Mouse (Mus musculus): Measurements from ENCODE around the gene Klhl20. TPM values are rescaled to one million over a fixed set of nuclear protein-coding genes. Genes with fewer than 3 reads are reported as not detected.

The Klhl20 gene
- total and polyA plus RNA-seq, 3 experiments, result 3.7 to 7.8 TPM; not detected in 1

GRCm38 (mm10) chr1:161142531-161143159, 11.3 kb upstream of the Klhl20 start, which contains the start of gene Ankrd45:
Ankrd45 (plus strand) TSS chr1:161142691.
- Histone ChIP-seq H3K9ac (ENCODE audit: control insufficient read depth, low read depth, low read length, poor library complexity, severe bottlenecking) (no peak within 1 kb of the TSS), H3K27ac (ENCODE audit: control insufficient read depth, low read depth, low read length) (no peak within 1 kb of the TSS), H3K79me2 (ENCODE audit: control insufficient read depth, insufficient read depth, low read length, poor library complexity) (no peaks in the 10 kb centered on the region), H3K9me3 (replicated peaks; ENCODE audit: insufficient read depth, low read length) (no peaks in the 10 kb centered on the region), H3K4me3 (ENCODE audit: control insufficient read depth in 1 of 2, insufficient read depth in 1 of 2, low read depth in 2 of 2, low read length in 2 of 2) (no peak within 1 kb of the TSS), H3K27me3 (ENCODE audit: control insufficient read depth in 1 of 2, insufficient read depth in 2 of 2, low read length in 2 of 2) (no peaks in the 10 kb centered on the region; a peak in 1 of 4 replicates), H3K36me3 (ENCODE audit: control insufficient read depth in 1 of 2, insufficient read depth in 2 of 2, low read length in 2 of 2) (peaks cover 0 to 2% of the 10 kb centered on the region in 2 experiments; a peak in 1 of 4 replicates), H3K4me1 (ENCODE audit: control insufficient read depth in 1 of 2, insufficient read depth in 2 of 2, low read length in 2 of 2) (0 out of 4 replicates have a peak, but pooled peaks cover 0 to 2% of the 10 kb centered on the region in 2 experiments)
- DNase-seq (ENCODE audit: low read depth, low spot score), result no peak
- TF ChIP-seq POLR2AphosphoS5 (IDR thresholded peaks at IDR 0.05; ENCODE audit: borderline replicate concordance, low read depth, low read length) (no peak), SMC3 (IDR thresholded peaks at IDR 0.05; ENCODE audit: low read depth, low read length) (no peak), TAL1 (IDR thresholded peaks at IDR 0.05; ENCODE audit: low read length) (no peak), CTCF (IDR thresholded peaks at IDR 0.05 in 2 of 3, conservative IDR thresholded peaks at IDR 0.05 in 1 of 3; ENCODE audit: control insufficient read depth in 1 of 3, insufficient read depth in 1 of 3, low read depth in 2 of 3, low read length in 3 of 3, poor library complexity in 1 of 3, severe bottlenecking in 1 of 3) (no peak), NRF1 (IDR thresholded peaks at IDR 0.05; ENCODE audit: insufficient read depth, low read depth, low read length, poor library complexity, severe bottlenecking) (no peak), GATA1 (IDR thresholded peaks at IDR 0.05; ENCODE audit: low read depth, low read length) (no peak), HCFC1 (IDR thresholded peaks at IDR 0.05; ENCODE audit: low read depth, low read length) (no peak), SIN3A (IDR thresholded peaks at IDR 0.05; ENCODE audit: low read length) (no peak), ELF1 (IDR thresholded peaks at IDR 0.05; ENCODE audit: low read depth, low read length) (no peak), GABPA (IDR thresholded peaks at IDR 0.05; ENCODE audit: low read depth, low read length) (no peak), RAD21 (IDR thresholded peaks at IDR 0.05; ENCODE audit: low read depth, low read length) (no peak), USF1 (IDR thresholded peaks at IDR 0.05; ENCODE audit: low read depth, low read length) (no peak), NELFE (IDR thresholded peaks at IDR 0.05; ENCODE audit: low read depth, low read length) (no peak), MYC (IDR thresholded peaks at IDR 0.05; ENCODE audit: low read depth, low read length) (no peak), MAX (IDR thresholded peaks at IDR 0.05; ENCODE audit: low read length) (no peak), BHLHE40 (IDR thresholded peaks at IDR 0.05; ENCODE audit: borderline replicate concordance, low read depth, low read length) (no peak), POLR2AphosphoS2 (IDR thresholded peaks at IDR 0.05; ENCODE audit: low read length) (no peak), MAZ (IDR thresholded peaks at IDR 0.05; ENCODE audit: low read depth, low read length) (no peak), ZC3H11A (IDR thresholded peaks at IDR 0.05; ENCODE audit: low read depth, low read length) (no peak), ZMIZ1 (IDR thresholded peaks at IDR 0.05; ENCODE audit: low read depth, low read length) (no peak)
